Comparison of ENCODE assay signal across 6 mouse cellular contexts in the genomic region with DNA sequence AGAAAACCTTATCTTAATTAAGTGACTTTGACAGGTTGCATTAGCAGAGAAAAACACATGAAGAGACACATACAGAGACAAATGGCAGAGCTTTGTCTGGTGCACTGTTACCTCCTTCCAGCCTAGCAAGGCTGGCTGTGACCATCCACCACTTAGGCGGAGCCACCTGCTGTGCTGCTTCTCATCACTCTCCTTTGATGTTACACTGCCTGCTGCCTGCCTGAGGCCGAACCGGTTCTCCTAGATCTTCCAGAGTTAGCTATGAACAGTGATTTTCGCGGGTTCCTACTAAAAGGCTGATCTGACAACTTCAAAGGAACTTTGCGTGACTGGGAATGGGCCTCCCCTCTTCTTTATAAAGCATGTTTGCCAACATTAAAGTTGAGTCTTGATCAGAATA. TPM values are rescaled to one million over a fixed set of nuclear protein-coding genes. Genes with fewer than 3 reads are reported as not detected.
DNase-seq lines count a peak whose midpoint lies in the region; ATAC-seq and TF ChIP-seq lines count a peak whose summit lies in the region.
"Not testable (repeated sequence)": the region's sequence is repeated elsewhere in the genome, so short reads cannot be mapped to it uniquely, and the experiment has no call there.

No protein-coding gene starts in this region.

- ATAC-seq in embryonic facial prominence, embryonic 14.5 days (ENCODE audit: low read depth), result peak; percentile 77; the same call in 1 of the 2 replicates
- peak; percentile 31; the same call in 1 of the 2 replicates for ATAC-seq in lung, embryonic 14.5 days (ENCODE audit: insufficient read depth)
- ATAC-seq in midbrain, embryonic 15.5 days (replicated peaks), result peak; percentile 74
- not testable (repeated sequence) for ATAC-seq in stomach, embryonic 16.5 days (ENCODE audit: insufficient read depth, low FRiP score)

- not testable (repeated sequence) for H3K4me2 ChIP-seq in embryonic facial prominence, embryonic 14.5 days (ENCODE audit: low read depth, low read length); lung, embryonic 14.5 days; midbrain, embryonic 15.5 days; stomach, embryonic 16.5 days (ENCODE audit: low read depth, low read length)

- not testable (repeated sequence) for H3K9ac ChIP-seq in embryonic facial prominence, embryonic 14.5 days (ENCODE audit: low read depth, low read length); lung, embryonic 14.5 days; midbrain, embryonic 15.5 days; stomach, embryonic 16.5 days (ENCODE audit: low read length)

- not testable (repeated sequence) for H3K9me3 ChIP-seq in embryonic facial prominence, embryonic 14.5 days (ENCODE audit: control insufficient read depth, low read length); lung, embryonic 14.5 days (ENCODE audit: low read depth, low read length); midbrain, embryonic 15.5 days; stomach, embryonic 16.5 days (replicated peaks; ENCODE audit: control insufficient read depth, low read length)

- not testable (repeated sequence) for H3K4me1 ChIP-seq in embryonic facial prominence, embryonic 14.5 days (ENCODE audit: control insufficient read depth, insufficient read depth, low read length); lung, embryonic 14.5 days (ENCODE audit: insufficient read depth); midbrain, embryonic 15.5 days; stomach, embryonic 16.5 days (ENCODE audit: control insufficient read depth, insufficient read depth, low read length)

- not testable (repeated sequence) for TF ChIP-seq CTCF in lung, embryonic 14.5 days (IDR thresholded peaks at IDR 0.05; ENCODE audit: low read depth)

- not testable (repeated sequence) for H3K27ac ChIP-seq in embryonic facial prominence, embryonic 14.5 days (replicated peaks; ENCODE audit: low read depth, low read length); midbrain, embryonic 15.5 days
- H3K27ac ChIP-seq in lung, embryonic 14.5 days (ENCODE audit: low read depth), result peak overlapping the region; percentile 60; the same call in 1 of the 2 replicates
- H3K27ac ChIP-seq in stomach, embryonic 16.5 days (ENCODE audit: low read length), result peak overlapping the region; percentile 70; the same call in 1 of the 2 replicates

- H3K36me3 ChIP-seq in embryonic facial prominence, embryonic 14.5 days (ENCODE audit: control insufficient read depth, insufficient read depth, low read length); lung, embryonic 14.5 days (ENCODE audit: insufficient read depth); midbrain, embryonic 15.5 days (replicated peaks); stomach, embryonic 16.5 days (ENCODE audit: control insufficient read depth, insufficient read depth, low read length): not testable (repeated sequence)

- not testable (repeated sequence) for H3K4me3 ChIP-seq in embryonic facial prominence, embryonic 14.5 days (ENCODE audit: low read depth, low read length); lung, embryonic 14.5 days (ENCODE audit: low read depth, low read length); midbrain, embryonic 15.5 days; stomach, embryonic 16.5 days (replicated peaks; ENCODE audit: low read length)

- not testable (repeated sequence) for H3K27me3 ChIP-seq in embryonic facial prominence, embryonic 14.5 days (replicated peaks; ENCODE audit: control insufficient read depth, insufficient read depth, low read length); lung, embryonic 14.5 days (ENCODE audit: insufficient read depth, low read length); midbrain, embryonic 15.5 days (replicated peaks); stomach, embryonic 16.5 days (ENCODE audit: control insufficient read depth, insufficient read depth, low read length)

- 7% methylated on average over 6 of the region's 6 CpGs for WGBS in embryonic facial prominence, embryonic 14.5 days
- 18% methylated on average over 6 of the region's 6 CpGs for WGBS in lung, embryonic 14.5 days
- 16% methylated on average over 6 of the region's 6 CpGs for WGBS in midbrain, embryonic 15.5 days
- WGBS in stomach, embryonic 16.5 days, result 21% methylated on average over 6 of the region's 6 CpGs

- peak; percentile 19 for DNase-seq in T-cell, adult 2 months (ENCODE audit: low spot score)
- peak; percentile 17 for DNase-seq in embryo, embryonic 10 days (ENCODE audit: low spot score)
- peak; percentile 63 for DNase-seq in embryonic facial prominence, embryonic 14.5 days (ENCODE audit: low spot score)
- DNase-seq in lung, embryonic 14.5 days, result peak; percentile 56

RNA-seq across cellular contexts. Expression of gene Klhl6, which starts 14.1 kb away (rescaled TPM):
- polyA plus RNA-seq in embryonic facial prominence, embryonic 14.5 days (2014; fragmentation: Nextera tagmentation; extraction: Ambion mirVana), result 7.4 and 9.3 TPM in 2 replicates
- polyA plus RNA-seq in lung, embryonic 14.5 days (2014; fragmentation: Nextera tagmentation; extraction: Ambion mirVana), result 15.4 and 17.0 TPM in 2 replicates
- 4.0 and 5.0 TPM in 2 replicates for polyA plus RNA-seq in midbrain, embryonic 15.5 days (2015; fragmentation: Nextera tagmentation; extraction: Ambion mirVana)
- 7.8 and 7.9 TPM in 2 replicates for polyA plus RNA-seq in stomach, embryonic 16.5 days (2015; fragmentation: Nextera tagmentation; extraction: Ambion mirVana)
